Mouse (Mus musculus): Measurements from ENCODE around the gene Knstrn. TPM values are rescaled to one million over a fixed set of nuclear protein-coding genes. Genes with fewer than 3 reads are reported as not detected.

The Knstrn gene
- polyA plus RNA-seq, 1 experiment from 2014 or later, result 149 TPM

- no peaks in the 10 kb centered on the region for H3K36me3 ChIP-seq (replicated peaks)
- H3K27ac ChIP-seq (replicated peaks), result peak within 1 kb of the TSS; percentile 67
- peaks cover 38% of the 10 kb centered on the region for H3K27me3 ChIP-seq (replicated peaks; ENCODE audit: low read depth, poor library complexity, severe bottlenecking)
- 11% methylated on average over 39 of the region's 39 CpGs for WGBS
- H3K4me3 ChIP-seq, result peak within 1 kb of the TSS; percentile 56
- DNase-seq (ENCODE audit: low spot score), result peak; percentile 96
- no peaks in the 10 kb centered on the region for H3K9me3 ChIP-seq
- H3K4me1 ChIP-seq, result peaks cover 14% of the 10 kb centered on the region
Observed at GRCm38 (mm10) chr2:118779504-118780480, 34.0 kb upstream of the Knstrn start, which contains the start of gene Disp2. Disp2 (plus strand) TSS chr2:118779719.

GRCm38 (mm10) chr2:118781115-118781514, 32.7 kb upstream of the Knstrn start:
- WGBS, result 58% methylated on average over 1 of the region's 1 CpGs
- Histone ChIP-seq H3K27ac (replicated peaks) (no peak overlapping the region), H3K4me3 (no peak overlapping the region), H3K4me1 (peaks cover 14% of the 10 kb centered on the region), H3K36me3 (replicated peaks) (no peaks in the 10 kb centered on the region), H3K27me3 (replicated peaks; ENCODE audit: low read depth, poor library complexity, severe bottlenecking) (peaks cover 37% of the 10 kb centered on the region), H3K9me3 (no peaks in the 10 kb centered on the region)
- DNase-seq (ENCODE audit: low spot score), result no peak

- H3K4me3 ChIP-seq, result no peak overlapping the region
- WGBS, result 57% methylated on average over 4 of the region's 4 CpGs
- no peak for DNase-seq (ENCODE audit: low spot score)
- peaks cover 14% of the 10 kb centered on the region for H3K4me1 ChIP-seq
- H3K27ac ChIP-seq (replicated peaks), result no peak overlapping the region
- no peaks in the 10 kb centered on the region for H3K9me3 ChIP-seq
- peaks cover 32% of the 10 kb centered on the region for H3K27me3 ChIP-seq (replicated peaks; ENCODE audit: low read depth, poor library complexity, severe bottlenecking)
- H3K36me3 ChIP-seq (replicated peaks), result no peaks in the 10 kb centered on the region
Observed at GRCm38 (mm10) chr2:118782303-118782702, 31.5 kb upstream of the Knstrn start.

GRCm38 (mm10) chr2:118783093-118783492, 30.7 kb upstream of the Knstrn start:
- no peak for DNase-seq (ENCODE audit: low spot score)
- Histone ChIP-seq H3K4me1 (peaks cover 14% of the 10 kb centered on the region), H3K27me3 (replicated peaks; ENCODE audit: low read depth, poor library complexity, severe bottlenecking) (peaks cover 33% of the 10 kb centered on the region), H3K4me3 (no peak overlapping the region), H3K9me3 (no peaks in the 10 kb centered on the region), H3K36me3 (replicated peaks) (no peaks in the 10 kb centered on the region), H3K27ac (replicated peaks) (no peak overlapping the region)
- 65% methylated on average over 5 of the region's 5 CpGs for WGBS

- peaks cover 14% of the 10 kb centered on the region for H3K4me1 ChIP-seq
- H3K4me3 ChIP-seq, result no peak overlapping the region
- H3K9me3 ChIP-seq, result no peaks in the 10 kb centered on the region
- H3K27ac ChIP-seq (replicated peaks), result no peak overlapping the region
- no peak for DNase-seq (ENCODE audit: low spot score)
- no peaks in the 10 kb centered on the region for H3K36me3 ChIP-seq (replicated peaks)
- WGBS, result 90% methylated on average over 7 of the region's 7 CpGs
- H3K27me3 ChIP-seq (replicated peaks; ENCODE audit: low read depth, poor library complexity, severe bottlenecking), result peaks cover 31% of the 10 kb centered on the region
Observed at GRCm38 (mm10) chr2:118783663-118784062, 30.1 kb upstream of the Knstrn start.

- H3K27me3 ChIP-seq (replicated peaks; ENCODE audit: low read depth, poor library complexity, severe bottlenecking), result peaks cover 42% of the 10 kb centered on the region
- no peak overlapping the region for H3K27ac ChIP-seq (replicated peaks)
- H3K9me3 ChIP-seq, result no peaks in the 10 kb centered on the region
- peaks cover 9% of the 10 kb centered on the region for H3K4me1 ChIP-seq
- H3K4me3 ChIP-seq, result no peak overlapping the region
- 89% methylated on average over 5 of the region's 5 CpGs for WGBS
- H3K36me3 ChIP-seq (replicated peaks), result no peaks in the 10 kb centered on the region
- DNase-seq (ENCODE audit: low spot score), result no peak
Observed at GRCm38 (mm10) chr2:118786525-118786924, 27.3 kb upstream of the Knstrn start.

GRCm38 (mm10) chr2:118789501-118789900, 24.3 kb upstream of the Knstrn start:
- Histone ChIP-seq H3K4me3 (no peak overlapping the region), H3K36me3 (replicated peaks) (no peaks in the 10 kb centered on the region), H3K9me3 (no peaks in the 10 kb centered on the region), H3K4me1 (peaks cover 9% of the 10 kb centered on the region), H3K27me3 (replicated peaks; ENCODE audit: low read depth, poor library complexity, severe bottlenecking) (peaks cover 48% of the 10 kb centered on the region), H3K27ac (replicated peaks) (no peak overlapping the region)
- DNase-seq (ENCODE audit: low spot score), result no peak
- WGBS, result 90% methylated on average over 11 of the region's 11 CpGs

- WGBS, result 55% methylated on average over 12 of the region's 12 CpGs
- no peak overlapping the region for H3K27ac ChIP-seq (replicated peaks)
- peak overlapping the region; percentile 40 for H3K4me3 ChIP-seq
- peaks cover 48% of the 10 kb centered on the region for H3K27me3 ChIP-seq (replicated peaks; ENCODE audit: low read depth, poor library complexity, severe bottlenecking)
- no peaks in the 10 kb centered on the region for H3K36me3 ChIP-seq (replicated peaks)
- no peak for DNase-seq (ENCODE audit: low spot score)
- peaks cover 9% of the 10 kb centered on the region for H3K4me1 ChIP-seq
- no peaks in the 10 kb centered on the region for H3K9me3 ChIP-seq
Observed at GRCm38 (mm10) chr2:118790221-118790550, 23.6 kb upstream of the Knstrn start.

GRCm38 (mm10) chr2:118790551-118791525, 23.0 kb upstream of the Knstrn start:
- Histone ChIP-seq H3K27ac (replicated peaks) (no peak overlapping the region), H3K36me3 (replicated peaks) (no peaks in the 10 kb centered on the region), H3K4me1 (peaks cover 9% of the 10 kb centered on the region), H3K4me3 (peak overlapping the region; percentile 40), H3K27me3 (replicated peaks; ENCODE audit: low read depth, poor library complexity, severe bottlenecking) (peaks cover 48% of the 10 kb centered on the region), H3K9me3 (no peaks in the 10 kb centered on the region)
- 28% methylated on average over 44 of the region's 44 CpGs for WGBS
- peak; percentile 80 for DNase-seq (ENCODE audit: low spot score)

- Histone ChIP-seq H3K27me3 (replicated peaks; ENCODE audit: low read depth, poor library complexity, severe bottlenecking) (peaks cover 48% of the 10 kb centered on the region), H3K9me3 (no peaks in the 10 kb centered on the region), H3K27ac (replicated peaks) (no peak overlapping the region), H3K36me3 (replicated peaks) (no peaks in the 10 kb centered on the region), H3K4me1 (peaks cover 9% of the 10 kb centered on the region), H3K4me3 (no peak overlapping the region)
- WGBS, result 94% methylated on average over 26 of the region's 26 CpGs
- DNase-seq (ENCODE audit: low spot score), result no peak
Observed at GRCm38 (mm10) chr2:118791591-118792258, 22.1 kb upstream of the Knstrn start.

GRCm38 (mm10) chr2:118792259-118792613, 21.6 kb upstream of the Knstrn start:
- no peak for DNase-seq (ENCODE audit: low spot score)
- no peaks in the 10 kb centered on the region for H3K36me3 ChIP-seq (replicated peaks)
- peaks cover 46% of the 10 kb centered on the region for H3K27me3 ChIP-seq (replicated peaks; ENCODE audit: low read depth, poor library complexity, severe bottlenecking)
- WGBS, result 80% methylated on average over 4 of the region's 4 CpGs
- no peak overlapping the region for H3K27ac ChIP-seq (replicated peaks)
- H3K4me1 ChIP-seq, result peaks cover 9% of the 10 kb centered on the region
- H3K9me3 ChIP-seq, result no peaks in the 10 kb centered on the region
- H3K4me3 ChIP-seq, result no peak overlapping the region

GRCm38 (mm10) chr2:118793636-118794035, 20.2 kb upstream of the Knstrn start:
- H3K4me3 ChIP-seq, result no peak overlapping the region
- no peak for DNase-seq (ENCODE audit: low spot score)
- H3K27ac ChIP-seq (replicated peaks), result no peak overlapping the region
- H3K9me3 ChIP-seq, result no peaks in the 10 kb centered on the region
- no peaks in the 10 kb centered on the region for H3K36me3 ChIP-seq (replicated peaks)
- peaks cover 9% of the 10 kb centered on the region for H3K4me1 ChIP-seq
- H3K27me3 ChIP-seq (replicated peaks; ENCODE audit: low read depth, poor library complexity, severe bottlenecking), result peaks cover 34% of the 10 kb centered on the region
- WGBS, result 79% methylated on average over 4 of the region's 4 CpGs
